Mouse (Mus musculus) heart, embryonic 14.5 days (tissue): Measurements from ENCODE around the gene Pak3. TPM values are rescaled to one million over a fixed set of nuclear protein-coding genes. Genes with fewer than 3 reads are reported as not detected.

ENCODE experiments used
- ATAC-seq: fragments of 200-750 bp; cut with Nextera tagmentation; 2 replicates; pipeline ENCODE4 v1.8.0; 2017; ENCODE audit warnings: low read depth, moderate TSS enrichment; ENCODE audit not compliant: insufficient number of reproducible peaks, insufficient read depth, low FRiP score
- H3K27ac ChIP-seq, 2 experiments: fragments of 200-500 bp in 1 of 2; fragments of 300-500 bp in 1 of 2; sonication (generic) in 1 of 2; replicated peaks in 1 of 2; 2 replicates each; pipeline ENCODE4 v1.5.1; 2012 to 2014; ENCODE audit warnings: low read depth in 2 of 2, low read length in 2 of 2, control low read depth in 1 of 2, mild to moderate bottlenecking in 1 of 2, mixed read lengths in 1 of 2; ENCODE audit not compliant: control insufficient read depth in 1 of 2, insufficient read depth in 1 of 2
- H3K27me3 ChIP-seq: fragments of 300-500 bp; sonication (generic); 2 replicates; pipeline ENCODE4 v1.6.1; 2014; ENCODE audit warnings: mild to moderate bottlenecking, low read length, control low read depth; ENCODE audit not compliant: control insufficient read depth, insufficient read depth
- H3K36me3 ChIP-seq: fragments of 300-500 bp; sonication (generic); 2 replicates; pipeline ENCODE4 v1.6.1; 2014; ENCODE audit warnings: mild to moderate bottlenecking, control low read depth, low read length, mixed read lengths; ENCODE audit not compliant: control insufficient read depth, insufficient read depth
- H3K4me1 ChIP-seq, 2 experiments: fragments of 200-500 bp in 1 of 2; fragments of 300-500 bp in 1 of 2; sonication (generic) in 1 of 2; 2 replicates each; pipeline ENCODE4 v1.6.1; 2012 to 2014; ENCODE audit warnings: low read length in 2 of 2, control low read depth in 1 of 2, mixed read lengths in 1 of 2; ENCODE audit not compliant: control insufficient read depth in 2 of 2, insufficient read depth in 2 of 2
- H3K4me2 ChIP-seq: fragments of 300-500 bp; sonication (generic); 2 replicates; pipeline ENCODE4 v1.6.1; 2014; ENCODE audit warnings: mild to moderate bottlenecking, low read length
- H3K4me3 ChIP-seq, 2 experiments: fragments of 200-500 bp in 1 of 2; fragments of 300-500 bp in 1 of 2; sonication (generic) in 1 of 2; 2 replicates each; pipeline ENCODE4 v1.5.1; 2012 to 2014; ENCODE audit warnings: low read length in 2 of 2, mild to moderate bottlenecking in 2 of 2, control low read depth in 1 of 2, low read depth in 1 of 2, moderate library complexity in 1 of 2; ENCODE audit not compliant: control insufficient read depth in 1 of 2, insufficient read depth in 1 of 2
- H3K9ac ChIP-seq: fragments of 300-500 bp; sonication (generic); 2 replicates; pipeline ENCODE4 v1.6.1; 2014; ENCODE audit warnings: mild to moderate bottlenecking, low read length
- H3K9me3 ChIP-seq: fragments of 300-500 bp; sonication (generic); 2 replicates; pipeline ENCODE4 v1.6.1; 2016; ENCODE audit warnings: low read length, control low read depth; ENCODE audit not compliant: control insufficient read depth
- WGBS: fragments of 180-500 bp; shearing (Covaris S2); extraction: QIAGEN DNeasy Blood & Tissue Kit; methylation state at CpG from one replicate; pipeline ENCODE4 v1.1.7; 2014; 5-methylcytosine and 5-hydroxymethylcytosine counted together
- polyA plus RNA-seq: library from polyadenylated mRNA; unstranded; fragments of >200 nt; fragmentation: Nextera tagmentation; extraction: Ambion mirVana; gene quantifications from 2 replicates; pipeline ENCODE4 v1.2.1, GENCODE M21; 2014

Pak3 gene
- polyA plus RNA-seq, 1 experiment from 2014 or later: 10.4 TPM

DNA sequence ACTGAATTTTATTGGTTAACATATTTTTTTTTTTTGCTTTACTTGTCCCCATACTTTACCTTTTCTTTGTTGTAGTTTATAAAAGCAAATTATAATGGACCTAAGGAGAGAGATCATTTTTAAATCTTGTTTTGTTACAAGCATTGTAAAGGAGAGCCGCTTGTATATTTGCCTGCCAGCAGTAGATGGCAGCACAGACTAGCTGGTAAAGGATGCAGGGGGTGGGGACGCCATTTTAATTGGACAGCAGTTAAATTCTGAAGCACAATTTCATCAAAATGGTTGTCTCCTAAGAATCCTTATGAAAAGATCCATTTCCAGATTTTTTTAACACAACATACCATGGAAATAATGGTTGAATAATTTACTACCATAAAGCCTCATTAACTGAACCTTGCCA lies 220.8 kb downstream of the Pak3 start:
- H3K9me3 ChIP-seq: no peaks in the 10 kb centered on the region
- no peak overlapping the region for H3K9ac ChIP-seq
- H3K4me1 ChIP-seq: no peaks in the 10 kb centered on the region
- H3K27me3 ChIP-seq: no peaks in the 10 kb centered on the region
- no peak overlapping the region for H3K4me3 ChIP-seq
- H3K27ac ChIP-seq: no peak overlapping the region
- 15% methylated on average over 2 of the region's 2 CpGs for WGBS
- no peaks in the 10 kb centered on the region for H3K36me3 ChIP-seq
- H3K4me2 ChIP-seq: no peak overlapping the region
- ATAC-seq: no peak

DNA sequence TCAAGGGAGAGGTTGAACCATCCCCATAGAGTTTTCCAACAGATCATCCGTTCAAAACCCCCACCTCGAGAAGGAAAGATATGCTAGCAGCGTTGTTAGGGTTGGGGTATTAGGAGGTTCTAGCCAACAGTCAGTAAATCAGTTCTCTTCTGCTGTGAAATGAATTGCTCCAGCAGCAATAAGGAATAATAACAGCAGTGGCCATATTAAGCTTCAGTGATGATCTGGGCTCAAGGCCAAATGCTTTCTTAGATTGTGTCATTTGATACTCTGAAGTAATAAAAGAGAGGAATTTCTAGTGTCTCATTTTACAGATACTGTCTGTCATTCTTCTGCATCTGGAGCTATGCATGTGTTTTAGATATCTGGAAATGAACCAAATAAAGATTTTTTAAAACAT lies 244.2 kb downstream of the Pak3 start:
- H3K36me3 ChIP-seq: no peaks in the 10 kb centered on the region
- H3K4me1 ChIP-seq: no peaks in the 10 kb centered on the region
- ATAC-seq: no peak
- H3K9ac ChIP-seq: no peak overlapping the region
- no peak overlapping the region for H3K4me2 ChIP-seq
- WGBS: 74% methylated on average over 3 of the region's 3 CpGs
- no peak overlapping the region for H3K27ac ChIP-seq
- no peaks in the 10 kb centered on the region for H3K9me3 ChIP-seq
- no peak overlapping the region for H3K4me3 ChIP-seq
- no peaks in the 10 kb centered on the region for H3K27me3 ChIP-seq

DNA sequence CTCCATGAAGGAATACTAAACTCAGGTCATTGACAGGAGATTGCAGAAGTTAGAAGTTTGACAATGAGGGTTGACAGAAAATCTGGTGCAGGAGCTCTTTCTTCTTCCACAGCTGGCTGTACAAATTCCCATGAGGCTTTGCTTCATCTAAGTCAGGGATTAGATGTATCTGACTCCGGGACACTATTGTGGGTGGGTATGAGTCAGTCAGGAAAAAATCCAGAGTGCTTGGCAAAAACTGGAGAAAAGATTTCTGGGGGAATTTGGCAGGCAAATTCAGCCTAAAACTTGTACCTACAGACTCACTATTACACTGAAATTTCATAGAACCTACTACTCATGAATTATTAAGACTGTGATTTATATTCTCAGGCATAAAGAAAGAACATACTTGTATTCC lies 297.6 kb downstream of the Pak3 start:
- H3K27me3 ChIP-seq: no peaks in the 10 kb centered on the region
- no peak overlapping the region for H3K4me2 ChIP-seq
- 62% methylated on average over 1 of the region's 1 CpGs for WGBS

DNA sequence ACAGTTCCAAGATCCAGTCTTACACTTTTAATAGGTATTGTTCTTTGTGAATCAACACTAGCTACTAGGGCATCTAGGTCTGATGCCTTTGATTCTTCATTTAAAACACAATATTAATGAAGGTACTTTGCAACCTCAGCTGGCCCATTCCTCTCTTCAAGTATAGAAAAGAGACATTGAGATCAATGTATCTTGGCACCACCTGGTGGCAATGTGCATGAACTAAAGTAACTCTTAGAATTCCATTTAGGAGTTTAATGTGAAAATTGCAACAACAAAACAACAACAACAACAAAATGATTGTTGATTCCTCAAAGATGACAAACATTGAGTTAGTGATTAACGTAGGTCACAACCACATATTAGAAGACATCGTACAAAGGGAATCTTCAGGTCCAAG lies 300.6 kb downstream of the Pak3 start:
- no peaks in the 10 kb centered on the region for H3K9me3 ChIP-seq
- H3K9ac ChIP-seq: no peak overlapping the region
- no peak for ATAC-seq
- H3K27me3 ChIP-seq: no peaks in the 10 kb centered on the region
- H3K27ac ChIP-seq: no peak overlapping the region
- H3K36me3 ChIP-seq: no peaks in the 10 kb centered on the region
- 83% methylated on average over 2 of the region's 2 CpGs for WGBS
- H3K4me3 ChIP-seq: no peak overlapping the region
- H3K4me1 ChIP-seq: no peaks in the 10 kb centered on the region; a peak in 1 of 4 replicates
- H3K4me2 ChIP-seq: no peak overlapping the region

More for the DNA sequence above, 297.6 kb downstream of the Pak3 start:
- Histone ChIP-seq H3K27ac (no peak overlapping the region), H3K9ac (no peak overlapping the region), H3K4me1 (no peaks in the 10 kb centered on the region), H3K4me3 (no peak overlapping the region), H3K36me3 (no peaks in the 10 kb centered on the region), H3K9me3 (no peaks in the 10 kb centered on the region)
- no peak for ATAC-seq

DNA sequence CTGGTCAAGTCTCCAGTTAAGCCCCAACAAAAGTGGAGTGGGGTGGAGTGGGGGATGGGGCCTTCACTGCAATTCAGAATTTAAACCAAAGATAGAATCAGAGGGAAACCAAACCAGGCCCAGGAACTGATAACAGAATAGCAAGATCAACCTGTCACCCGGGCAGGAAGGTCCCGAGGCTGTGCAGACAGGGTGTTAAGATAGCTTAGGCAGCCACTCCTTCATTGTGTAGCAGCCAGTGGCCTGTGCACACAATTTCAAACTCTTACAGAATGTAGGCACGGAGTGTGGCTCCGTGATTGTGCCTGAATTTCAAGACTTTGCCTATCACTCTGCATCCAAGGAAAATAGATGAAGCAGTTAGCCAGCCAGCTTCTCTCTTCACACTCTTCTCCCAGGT lies 308.1 kb downstream of the Pak3 start:
- Histone ChIP-seq H3K4me3 (peak overlapping the region; percentile 42 to 46), H3K4me2 (peak overlapping the region; percentile 61), H3K9me3 (no peaks in the 10 kb centered on the region), H3K9ac (peak overlapping the region; percentile 65), H3K27ac (peak overlapping the region; percentile 66 to 69), H3K4me1 (no peaks in the 10 kb centered on the region; a peak in 1 of 4 replicates), H3K36me3 (no peaks in the 10 kb centered on the region), H3K27me3 (no peaks in the 10 kb centered on the region)
- peak; percentile 47; the same call in 1 of the 2 replicates for ATAC-seq
- WGBS: 29% methylated on average over 4 of the region's 4 CpGs

DNA sequence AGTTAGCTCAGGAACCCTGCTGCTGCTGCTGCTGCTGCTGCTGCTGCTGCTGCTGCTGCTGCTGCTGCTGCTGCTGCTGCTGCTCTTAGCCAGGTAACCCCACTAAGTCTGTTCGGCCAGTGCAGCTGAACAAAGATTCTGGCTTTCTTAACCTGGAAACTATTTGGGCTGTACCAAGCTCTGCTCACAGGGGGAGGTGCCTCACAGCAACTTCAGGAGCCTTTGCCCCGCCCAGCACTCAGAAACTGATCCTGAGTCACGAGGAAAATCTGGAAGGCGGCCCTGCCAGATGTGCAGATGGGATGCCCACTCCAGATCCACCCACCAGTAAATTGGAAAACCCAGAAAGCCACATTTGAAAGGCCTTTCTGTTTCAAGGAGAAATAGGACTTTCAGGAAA lies 308.8 kb downstream of the Pak3 start, which contains the start of gene Capn6:
TSS of gene Capn6 (minus strand) at position 203 of the 400 bp plus-strand sequence.
- H3K9ac ChIP-seq: peak within 1 kb of the TSS; percentile 65
- no peaks in the 10 kb centered on the region for H3K36me3 ChIP-seq
- 34% methylated on average over 4 of the region's 4 CpGs for WGBS
- peak within 1 kb of the TSS; percentile 61 for H3K4me2 ChIP-seq
- H3K27me3 ChIP-seq: no peaks in the 10 kb centered on the region
- H3K27ac ChIP-seq: peak within 1 kb of the TSS; percentile 66 to 69
- no peaks in the 10 kb centered on the region for H3K9me3 ChIP-seq
- no peaks in the 10 kb centered on the region; a peak in 1 of 4 replicates for H3K4me1 ChIP-seq
- no peak for ATAC-seq
- H3K4me3 ChIP-seq: peak within 1 kb of the TSS; percentile 42 to 46

DNA sequence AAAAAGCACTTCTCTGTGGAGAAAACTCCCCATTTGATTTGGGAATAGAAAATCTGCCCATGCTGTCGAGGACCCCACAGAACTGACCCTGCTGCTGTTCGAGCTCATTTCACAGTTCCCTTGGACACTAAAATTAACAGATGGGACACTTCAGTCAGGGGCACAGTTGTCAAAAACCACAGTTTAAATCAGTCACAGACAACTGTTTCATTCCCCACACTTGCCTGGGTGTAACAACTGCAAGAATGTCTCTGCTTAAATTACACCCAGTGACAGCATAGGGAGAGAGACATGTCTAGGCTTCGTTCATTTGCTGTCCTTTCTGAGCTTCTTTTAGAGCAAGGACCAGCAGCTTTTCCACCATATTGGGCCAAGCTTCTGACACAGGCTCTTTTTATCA lies 328.2 kb downstream of the Pak3 start:
- WGBS: 50% methylated on average over 3 of the region's 3 CpGs
- no peak overlapping the region for H3K9ac ChIP-seq
- no peaks in the 10 kb centered on the region for H3K36me3 ChIP-seq
- H3K9me3 ChIP-seq: no peaks in the 10 kb centered on the region
- no peaks in the 10 kb centered on the region for H3K27me3 ChIP-seq
- H3K4me2 ChIP-seq: no peak overlapping the region
- no peak overlapping the region for H3K4me3 ChIP-seq
- no peaks in the 10 kb centered on the region for H3K4me1 ChIP-seq
- ATAC-seq: no peak
- H3K27ac ChIP-seq: no peak overlapping the region
